Mouse (Mus musculus): ENCODE measurements around the gene Mctp1. TPM values are rescaled to one million over a fixed set of nuclear protein-coding genes. Genes with fewer than 3 reads are reported as not detected.

Mctp1 gene
- polyA plus RNA-seq, 1 experiment: 0.44 TPM

- Histone ChIP-seq H3K4me3 (ENCODE audit: control insufficient read depth, low read depth, low read length) (no peak overlapping the region), H3K4me1 (ENCODE audit: control insufficient read depth, insufficient read depth, low read length) (no peaks in the 10 kb centered on the region), H3K36me3 (ENCODE audit: control insufficient read depth, insufficient read depth, low read length) (no peaks in the 10 kb centered on the region), H3K27me3 (ENCODE audit: control insufficient read depth, insufficient read depth, low read length) (no peaks in the 10 kb centered on the region), H3K27ac (ENCODE audit: control insufficient read depth, insufficient read depth, low read depth, low read length) (no peak overlapping the region)
- TF ChIP-seq POLR2A (IDR thresholded peaks at IDR 0.05; ENCODE audit: control insufficient read depth, low read depth, low read length): no peak
These were observed 297.0 kb downstream of the Mctp1 start for GRCm38 (mm10) chr13:76681286-76681685.

GRCm38 (mm10) chr13:76689349-76689748 is 305.0 kb downstream of the Mctp1 start:
- no peak overlapping the region for H3K4me3 ChIP-seq (ENCODE audit: control insufficient read depth, low read depth, low read length)
- H3K27ac ChIP-seq (ENCODE audit: control insufficient read depth, insufficient read depth, low read depth, low read length): no peak overlapping the region
- no peaks in the 10 kb centered on the region for H3K4me1 ChIP-seq (ENCODE audit: control insufficient read depth, insufficient read depth, low read length)
- TF ChIP-seq CTCF (IDR thresholded peaks at IDR 0.05; ENCODE audit: control insufficient read depth, insufficient read depth, insufficient replicate concordance, low read depth, low read length) (no peak), POLR2A (IDR thresholded peaks at IDR 0.05; ENCODE audit: control insufficient read depth, low read depth, low read length) (no peak)
- H3K36me3 ChIP-seq (ENCODE audit: control insufficient read depth, insufficient read depth, low read length): no peaks in the 10 kb centered on the region
- H3K27me3 ChIP-seq (ENCODE audit: control insufficient read depth, insufficient read depth, low read length): no peaks in the 10 kb centered on the region

GRCm38 (mm10) chr13:76690143-76690542 is 305.8 kb downstream of the Mctp1 start:
- Histone ChIP-seq H3K27me3 (ENCODE audit: control insufficient read depth, insufficient read depth, low read length) (no peaks in the 10 kb centered on the region), H3K4me1 (ENCODE audit: control insufficient read depth, insufficient read depth, low read length) (no peaks in the 10 kb centered on the region), H3K4me3 (ENCODE audit: control insufficient read depth, low read depth, low read length) (no peak overlapping the region), H3K36me3 (ENCODE audit: control insufficient read depth, insufficient read depth, low read length) (no peaks in the 10 kb centered on the region), H3K27ac (ENCODE audit: control insufficient read depth, insufficient read depth, low read depth, low read length) (no peak overlapping the region)
- TF ChIP-seq POLR2A (IDR thresholded peaks at IDR 0.05; ENCODE audit: control insufficient read depth, low read depth, low read length) (no peak), CTCF (IDR thresholded peaks at IDR 0.05; ENCODE audit: control insufficient read depth, insufficient read depth, insufficient replicate concordance, low read depth, low read length) (no peak)

- H3K36me3 ChIP-seq (ENCODE audit: control insufficient read depth, insufficient read depth, low read length): no peaks in the 10 kb centered on the region
- no peak for TF ChIP-seq POLR2A (IDR thresholded peaks at IDR 0.05; ENCODE audit: control insufficient read depth, low read depth, low read length)
- no peak for TF ChIP-seq CTCF (IDR thresholded peaks at IDR 0.05; ENCODE audit: control insufficient read depth, insufficient read depth, insufficient replicate concordance, low read depth, low read length)
These were observed 306.4 kb downstream of the Mctp1 start for GRCm38 (mm10) chr13:76690697-76691096.

GRCm38 (mm10) chr13:76734013-76734412 is 349.7 kb downstream of the Mctp1 start:
- no peak for TF ChIP-seq CTCF (IDR thresholded peaks at IDR 0.05; ENCODE audit: control insufficient read depth, insufficient read depth, insufficient replicate concordance, low read depth, low read length)
- no peak for TF ChIP-seq POLR2A (IDR thresholded peaks at IDR 0.05; ENCODE audit: control insufficient read depth, low read depth, low read length)
- Histone ChIP-seq H3K4me1 (ENCODE audit: control insufficient read depth, insufficient read depth, low read length) (no peaks in the 10 kb centered on the region), H3K4me3 (ENCODE audit: control insufficient read depth, low read depth, low read length) (no peak overlapping the region), H3K27me3 (ENCODE audit: control insufficient read depth, insufficient read depth, low read length) (no peaks in the 10 kb centered on the region), H3K27ac (ENCODE audit: control insufficient read depth, insufficient read depth, low read depth, low read length) (no peak overlapping the region), H3K36me3 (ENCODE audit: control insufficient read depth, insufficient read depth, low read length) (no peaks in the 10 kb centered on the region)

More at GRCm38 (mm10) chr13:76690697-76691096, 306.4 kb downstream of the Mctp1 start:
- no peaks in the 10 kb centered on the region for H3K27me3 ChIP-seq (ENCODE audit: control insufficient read depth, insufficient read depth, low read length)
- no peak overlapping the region for H3K4me3 ChIP-seq (ENCODE audit: control insufficient read depth, low read depth, low read length)
- H3K4me1 ChIP-seq (ENCODE audit: control insufficient read depth, insufficient read depth, low read length): no peaks in the 10 kb centered on the region
- H3K27ac ChIP-seq (ENCODE audit: control insufficient read depth, insufficient read depth, low read depth, low read length): no peak overlapping the region

GRCm38 (mm10) chr13:76750663-76751429 is 366.5 kb downstream of the Mctp1 start:
- no peaks in the 10 kb centered on the region for H3K27me3 ChIP-seq (ENCODE audit: control insufficient read depth, insufficient read depth, low read length)
- no peak overlapping the region for H3K4me3 ChIP-seq (ENCODE audit: control insufficient read depth, low read depth, low read length)

GRCm38 (mm10) chr13:76759832-76760490 is 375.6 kb downstream of the Mctp1 start:
- TF ChIP-seq CTCF (IDR thresholded peaks at IDR 0.05; ENCODE audit: control insufficient read depth, insufficient read depth, insufficient replicate concordance, low read depth, low read length): no peak
- TF ChIP-seq POLR2A (IDR thresholded peaks at IDR 0.05; ENCODE audit: control insufficient read depth, low read depth, low read length): no peak
- Histone ChIP-seq H3K4me3 (ENCODE audit: control insufficient read depth, low read depth, low read length) (no peak overlapping the region), H3K4me1 (ENCODE audit: control insufficient read depth, insufficient read depth, low read length) (no peaks in the 10 kb centered on the region), H3K36me3 (ENCODE audit: control insufficient read depth, insufficient read depth, low read length) (no peaks in the 10 kb centered on the region), H3K27me3 (ENCODE audit: control insufficient read depth, insufficient read depth, low read length) (no peaks in the 10 kb centered on the region), H3K27ac (ENCODE audit: control insufficient read depth, insufficient read depth, low read depth, low read length) (no peak overlapping the region)

More at GRCm38 (mm10) chr13:76750663-76751429, 366.5 kb downstream of the Mctp1 start:
- no peaks in the 10 kb centered on the region for H3K36me3 ChIP-seq (ENCODE audit: control insufficient read depth, insufficient read depth, low read length)
- no peak for TF ChIP-seq CTCF (IDR thresholded peaks at IDR 0.05; ENCODE audit: control insufficient read depth, insufficient read depth, insufficient replicate concordance, low read depth, low read length)
- no peak for TF ChIP-seq POLR2A (IDR thresholded peaks at IDR 0.05; ENCODE audit: control insufficient read depth, low read depth, low read length)
- H3K27ac ChIP-seq (ENCODE audit: control insufficient read depth, insufficient read depth, low read depth, low read length): no peak overlapping the region
- H3K4me1 ChIP-seq (ENCODE audit: control insufficient read depth, insufficient read depth, low read length): no peaks in the 10 kb centered on the region
